Mouse (Mus musculus) left cerebral cortex, postnatal 25 days (tissue): ENCODE results near the gene Lrch4. TPM values are rescaled to one million over a fixed set of nuclear protein-coding genes. Genes with fewer than 3 reads are reported as not detected.

Experiments used
- DNase-seq, 2 experiments: peaks; one replicate each; pipeline ENCODE4 v3.0.0; 2022; ENCODE audit warnings: low spot score in 2 of 2, mixed read lengths in 1 of 2
- intact Hi-C: fragments of 180-260 bp; cut with DNase I; formaldehyde crosslinking; loops from one replicate; pipeline ENCODE4 v1.15.1; 2025
- total RNA-seq, 2 experiments: library from RNA; stranded (reverse); gene quantifications; 2 replicates each; pipeline ENCODE4 v1.2.3; 2021

Gene Lrch4
- total RNA-seq, 2 experiments from 2014 or later, result 12.2 to 13.5 TPM

- intact Hi-C loops, result loop anchor here (5.0 kb wide), 1 partner anchor 136 kb away; no protein-coding TSS in a partner anchor
- peak in 1 of 2 experiments; percentile 29 for DNase-seq
Observed at GRCm38 (mm10) chr5:137647827-137648601, 19.1 kb downstream of the Lrch4 start.

GRCm38 (mm10) chr5:137649251-137649650 is 20.3 kb downstream of the Lrch4 start:
- no peak for DNase-seq
- intact Hi-C loops, result loop anchor here (5.0 kb wide), 1 partner anchor 137 kb away; no protein-coding TSS in a partner anchor

GRCm38 (mm10) chr5:137649669-137650571 is 21.0 kb downstream of the Lrch4 start:
- intact Hi-C loops, result loop anchor here (5.0 kb wide), 1 partner anchor 138 kb away; no protein-coding TSS in a partner anchor
- no peak for DNase-seq

GRCm38 (mm10) chr5:137652474-137652873 is 23.6 kb downstream of the Lrch4 start:
- intact Hi-C loops, result no loop called here
- peak; percentile 61 to 67 for DNase-seq

- intact Hi-C loops, result no loop called here
- no peak for DNase-seq
Observed at GRCm38 (mm10) chr5:137653366-137653765, 24.4 kb downstream of the Lrch4 start.

- intact Hi-C loops, result no loop called here
- no peak for DNase-seq
Observed at GRCm38 (mm10) chr5:137654746-137655145, 25.8 kb downstream of the Lrch4 start.

- peak; percentile 77 to 85 for DNase-seq
- intact Hi-C loops, result loop anchor here (1.0 to 2.0 kb wide), 2 partner anchors 28 to 100 kb away; partner anchors contain the start of gene Agfg2
Observed at GRCm38 (mm10) chr5:137656977-137657376, 28.1 kb downstream of the Lrch4 start.

- DNase-seq, result peak in 1 of 2 experiments; percentile 68
- intact Hi-C loops, result no loop called here
Observed at GRCm38 (mm10) chr5:137660064-137660688, 31.3 kb downstream of the Lrch4 start.

GRCm38 (mm10) chr5:137663057-137663456 is 34.1 kb downstream of the Lrch4 start:
- no peak for DNase-seq
- intact Hi-C loops, result no loop called here

- no peak for DNase-seq
- intact Hi-C loops, result no loop called here
Observed at GRCm38 (mm10) chr5:137668971-137669370, 40.0 kb downstream of the Lrch4 start.

GRCm38 (mm10) chr5:137670240-137670639 is 41.3 kb downstream of the Lrch4 start:
- DNase-seq, result no peak
- intact Hi-C loops, result no loop called here

GRCm38 (mm10) chr5:137671443-137672240 is 42.7 kb downstream of the Lrch4 start:
- DNase-seq, result peak; percentile 39 to 75
- intact Hi-C loops, result no loop called here

- DNase-seq, result no peak
- intact Hi-C loops, result no loop called here
Observed at GRCm38 (mm10) chr5:137672361-137672760, 43.4 kb downstream of the Lrch4 start.

- no peak for DNase-seq
- intact Hi-C loops, result no loop called here
Observed at GRCm38 (mm10) chr5:137673015-137673414, 44.1 kb downstream of the Lrch4 start.

- intact Hi-C loops, result no loop called here
- DNase-seq, result no peak
Observed at GRCm38 (mm10) chr5:137674786-137675185, 45.9 kb downstream of the Lrch4 start.

GRCm38 (mm10) chr5:137677859-137678258 is 48.9 kb downstream of the Lrch4 start:
- peak in 1 of 2 experiments; percentile 45 for DNase-seq
- intact Hi-C loops, result no loop called here

- no peak for DNase-seq
- intact Hi-C loops, result no loop called here
Observed at GRCm38 (mm10) chr5:137678736-137679135, 49.8 kb downstream of the Lrch4 start.

- DNase-seq, result no peak
- intact Hi-C loops, result no loop called here
Observed at GRCm38 (mm10) chr5:137679726-137680125, 50.8 kb downstream of the Lrch4 start.

- DNase-seq, result peak in 1 of 2 experiments; percentile 69
- intact Hi-C loops, result no loop called here
Observed at GRCm38 (mm10) chr5:137682526-137682925, 53.6 kb downstream of the Lrch4 start.
